Mouse (Mus musculus) spleen, adult 2 months (tissue): Measurements from ENCODE around the gene Vipr2.

Experiments used
- CTCF ChIP-seq: fragments of 200-500 bp; IDR thresholded peaks from 2 replicates; pipeline ENCODE4 v1.5.1; 2011; ENCODE audit warnings: mild to moderate bottlenecking, inconsistent platforms; ENCODE audit not compliant: insufficient read depth, insufficient read length, insufficient replicate concordance; ENCODE audit errors: extremely low read depth
- POLR2A ChIP-seq: fragments of 200-500 bp; IDR thresholded peaks from 2 replicates; pipeline ENCODE4 v1.6.1; 2011; ENCODE audit warnings: low read depth, low read length, inconsistent platforms

- no peak for TF ChIP-seq CTCF
- no peak for TF ChIP-seq POLR2A
These were observed 28.3 kb upstream of the Vipr2 start for GRCm38 (mm10) chr12:116049236-116049635.
